Mouse (Mus musculus) MEL (cell line): Measurements from ENCODE around the gene Gm8909.

Experiments
- CHD1 ChIP-seq: IDR thresholded peaks from 2 replicates; pipeline ENCODE4 v1.6.1; 2012; ENCODE audit warnings: low read depth, mild to moderate bottlenecking, inconsistent platforms, low read length, improper control_type of control experiment
- EP300 ChIP-seq, 2 experiments: IDR thresholded peaks; 2 replicates each; pipeline ENCODE4 v1.6.1; 2011; ENCODE audit warnings: improper control_type of control experiment in 2 of 2, low read length in 2 of 2, low read depth in 1 of 2, mild to moderate bottlenecking in 1 of 2
- POLR2AphosphoS5 ChIP-seq: IDR thresholded peaks from 2 replicates; pipeline ENCODE4 v1.6.1; 2012; ENCODE audit warnings: low read depth, borderline replicate concordance, mild to moderate bottlenecking, inconsistent platforms, low read length, moderate library complexity, mixed read lengths
- USF1 ChIP-seq: IDR thresholded peaks from 2 replicates; pipeline ENCODE4 v1.6.1; 2014; ENCODE audit warnings: low read depth, mild to moderate bottlenecking, inconsistent platforms, low read length, improper control_type of control experiment, moderate library complexity
- USF2 ChIP-seq, 2 experiments: IDR thresholded peaks; 2 replicates each; pipeline ENCODE4 v1.6.1; 2011 to 2012; ENCODE audit warnings: improper control_type of control experiment in 2 of 2, low read length in 2 of 2, borderline replicate concordance in 1 of 2, inconsistent platforms in 1 of 2, low read depth in 1 of 2, mild to moderate bottlenecking in 1 of 2; ENCODE audit not compliant: insufficient read depth in 1 of 2

DNA sequence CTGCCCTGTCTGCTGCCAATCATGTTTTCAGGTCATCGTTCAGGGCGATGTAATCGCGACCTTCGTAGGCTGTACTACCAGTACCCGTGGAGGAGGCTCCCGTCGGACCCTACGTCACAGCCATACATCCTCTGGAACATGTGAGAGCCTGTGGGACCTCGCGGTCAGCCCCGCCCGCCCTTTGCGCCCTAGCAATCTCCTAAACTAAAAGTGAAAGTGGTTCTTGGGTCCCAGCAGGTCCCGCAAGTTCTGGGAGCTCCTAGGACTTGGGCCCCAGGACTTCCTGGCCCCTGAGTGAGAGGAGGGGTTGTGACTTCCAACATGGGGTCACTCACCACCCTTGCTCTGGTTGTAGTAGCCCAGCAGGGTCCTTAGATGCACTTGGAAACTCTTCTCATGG is 37.1 kb upstream of the Gm8909 start:
- TF ChIP-seq CHD1 (no peak), USF1 (no peak), USF2 (IDR thresholded peaks at IDR 0.05; ENCODE audit: borderline replicate concordance in 1 of 2, insufficient read depth in 1 of 2, low read depth in 1 of 2, low read length in 2 of 2) (no peak), EP300 (IDR thresholded peaks at IDR 0.05; ENCODE audit: low read depth in 1 of 2, low read length in 2 of 2) (no peak), POLR2AphosphoS5 (no peak)
